Mouse (Mus musculus) A20 (cell line): ENCODE data around the gene Cep152.

Source experiments
- DNase-seq: peaks from one replicate; pipeline ENCODE4 v3.0.0-alpha.2; 2011; ENCODE audit warnings: low read depth, low spot score

Gene Cep152

DNA sequence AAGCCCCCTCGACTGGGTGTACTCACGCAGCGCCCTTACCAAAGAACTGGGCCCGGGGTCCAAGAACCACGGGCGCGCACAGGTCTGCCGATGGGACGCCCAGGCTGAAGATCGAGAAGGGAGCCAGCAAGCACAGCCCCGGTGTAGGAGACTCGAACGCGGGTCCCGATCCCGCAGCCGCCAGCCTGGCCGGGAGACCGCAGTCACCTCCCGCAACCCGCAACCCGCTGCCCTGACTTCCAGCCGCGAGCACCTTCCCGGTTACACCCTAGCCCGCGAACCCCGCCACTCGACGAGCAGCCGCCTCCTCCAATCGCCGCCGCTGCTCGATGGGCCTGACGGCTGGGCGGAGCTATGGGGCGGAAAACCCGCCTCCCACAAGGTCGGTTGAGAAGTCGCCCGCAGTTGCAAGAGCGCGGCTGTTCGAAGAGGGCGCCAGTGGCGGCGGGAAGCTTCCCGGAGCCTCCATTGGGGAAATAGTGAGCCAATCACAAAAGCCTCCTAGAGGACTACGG lies at the start of gene Cep152:
Cep152 (minus strand) TSS at position 277 of the 515 bp plus-strand sequence.
- peak; percentile 97 for DNase-seq

DNA sequence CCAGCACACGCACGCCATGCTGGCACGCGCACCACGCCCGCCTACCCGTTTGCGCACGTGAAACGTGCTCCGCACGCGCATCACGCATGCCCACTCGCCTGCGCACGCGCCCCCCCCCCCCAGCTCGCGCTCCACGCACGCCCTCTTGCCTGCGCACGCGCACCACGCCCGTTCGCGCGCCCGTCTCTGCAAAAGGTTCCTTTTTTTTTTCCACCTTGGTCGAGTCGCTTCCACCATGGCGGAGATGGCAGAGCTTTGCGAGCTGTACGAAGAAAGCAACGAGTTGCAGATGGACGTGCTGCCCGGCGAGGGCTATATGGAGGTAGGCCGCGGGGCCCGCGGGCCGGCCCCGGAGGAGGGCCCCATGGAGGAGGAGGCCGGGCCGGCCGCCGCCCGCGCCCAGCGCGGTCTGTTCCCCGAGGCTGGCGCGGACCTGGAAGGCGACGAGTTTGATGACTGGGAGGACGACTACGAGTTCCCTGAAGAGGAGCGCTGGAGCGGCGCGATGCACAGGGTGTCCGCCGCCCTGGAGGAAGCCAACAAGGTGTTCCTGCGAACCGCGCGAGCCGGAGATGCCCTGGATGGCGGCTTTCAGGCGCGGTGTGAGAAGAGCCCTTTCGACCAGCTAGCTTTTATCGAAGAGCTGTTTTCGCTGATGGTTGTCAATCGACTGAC lies 48.2 kb upstream of the Cep152 start, which contains the start of gene Eid1:
Eid1 (plus strand) TSS at position 139 of the 675 bp plus-strand sequence.
- DNase-seq: peak; percentile 90

DNA sequence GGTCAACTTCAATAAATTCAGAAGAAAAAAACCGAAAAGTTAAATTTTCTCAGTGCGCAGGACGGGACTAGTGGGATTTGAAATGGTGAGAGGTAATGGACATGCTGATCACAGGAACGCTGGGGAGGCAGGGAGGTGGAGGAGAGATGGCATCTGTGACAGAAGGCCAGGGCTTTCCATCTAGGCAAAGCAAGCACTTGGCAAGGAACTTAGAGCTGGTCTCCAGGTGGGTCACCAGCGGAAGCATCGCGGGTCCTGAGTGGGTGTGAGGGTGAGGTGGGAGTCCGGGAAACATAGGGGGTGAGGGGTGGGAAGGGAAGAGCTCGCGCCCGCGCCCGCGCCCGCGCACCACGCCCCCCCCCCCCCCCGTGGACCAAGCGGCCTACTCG lies 47.6 kb upstream of the Cep152 start:
- no peak for DNase-seq

- DNase-seq: peak; percentile 65
Measured at GRCm38 (mm10) chr2:125670846-125671245, 45.9 kb upstream of the Cep152 start.

DNA sequence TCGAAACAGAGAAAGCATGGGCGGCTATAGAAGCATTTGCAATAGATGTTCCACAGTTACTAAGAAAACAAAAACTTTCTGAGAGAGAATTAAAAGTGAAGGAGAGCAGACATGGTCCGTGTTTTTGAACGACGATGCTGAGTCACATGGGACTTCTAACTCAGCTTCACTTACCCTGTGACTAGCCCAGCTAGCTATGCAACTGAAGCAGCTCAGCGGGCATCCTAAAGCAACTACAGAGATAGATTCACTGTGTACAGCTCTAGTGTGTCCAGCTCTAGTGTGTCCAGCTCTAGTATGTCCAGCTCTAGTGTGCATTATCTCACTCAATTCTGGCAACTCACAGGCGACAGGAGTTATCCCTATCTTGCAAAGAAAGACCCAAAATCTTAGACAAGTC lies 42.8 kb upstream of the Cep152 start:
- no peak for DNase-seq

DNA sequence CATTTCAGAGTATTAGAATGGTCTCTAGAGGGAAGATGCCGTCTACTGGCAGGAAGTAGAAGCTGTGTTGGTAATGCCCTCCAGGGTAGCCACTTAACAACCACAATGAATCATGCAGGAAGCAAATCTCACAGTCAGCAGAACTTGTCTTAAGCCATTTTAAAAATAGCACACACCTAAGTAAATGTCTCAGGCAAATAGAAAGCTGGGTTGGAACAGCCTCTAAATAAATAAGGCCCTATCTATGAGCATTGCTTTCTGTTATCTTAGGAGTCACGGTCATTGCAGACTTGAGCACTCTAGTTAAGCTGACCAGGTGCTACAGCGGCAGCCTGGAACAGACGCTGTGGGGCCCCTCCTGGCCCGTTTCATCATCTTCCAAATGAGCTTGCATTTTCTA lies 42.3 kb upstream of the Cep152 start:
- peak; percentile 62 for DNase-seq

- no peak for DNase-seq
Measured at GRCm38 (mm10) chr2:125666668-125667067, 41.8 kb upstream of the Cep152 start.

DNA sequence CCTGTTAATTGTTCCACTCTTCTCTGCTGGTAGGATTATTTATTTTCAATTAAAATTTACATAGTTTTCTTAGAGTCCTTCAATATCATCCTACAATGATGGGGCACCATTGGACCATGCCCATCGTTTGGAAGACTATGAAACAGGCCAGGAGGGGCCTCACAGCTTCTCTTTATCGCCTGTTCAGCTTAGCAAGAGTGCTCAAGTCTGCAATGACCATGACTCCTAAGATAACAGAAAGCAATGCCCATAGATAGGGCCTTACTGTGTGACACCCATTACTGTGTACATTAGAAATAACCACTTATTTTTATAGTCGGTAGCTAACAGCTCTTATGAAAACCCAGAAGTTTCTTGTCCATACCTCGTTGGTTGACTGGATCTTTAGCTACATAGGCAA lies 41.0 kb upstream of the Cep152 start:
- DNase-seq: no peak

- DNase-seq: no peak
Measured at GRCm38 (mm10) chr2:125665213-125665612, 40.3 kb upstream of the Cep152 start.

- no peak for DNase-seq
Measured at GRCm38 (mm10) chr2:125662517-125662916, 37.6 kb upstream of the Cep152 start.

GRCm38 (mm10) chr2:125661156-125661555 lies 36.2 kb upstream of the Cep152 start:
- DNase-seq: no peak

DNA sequence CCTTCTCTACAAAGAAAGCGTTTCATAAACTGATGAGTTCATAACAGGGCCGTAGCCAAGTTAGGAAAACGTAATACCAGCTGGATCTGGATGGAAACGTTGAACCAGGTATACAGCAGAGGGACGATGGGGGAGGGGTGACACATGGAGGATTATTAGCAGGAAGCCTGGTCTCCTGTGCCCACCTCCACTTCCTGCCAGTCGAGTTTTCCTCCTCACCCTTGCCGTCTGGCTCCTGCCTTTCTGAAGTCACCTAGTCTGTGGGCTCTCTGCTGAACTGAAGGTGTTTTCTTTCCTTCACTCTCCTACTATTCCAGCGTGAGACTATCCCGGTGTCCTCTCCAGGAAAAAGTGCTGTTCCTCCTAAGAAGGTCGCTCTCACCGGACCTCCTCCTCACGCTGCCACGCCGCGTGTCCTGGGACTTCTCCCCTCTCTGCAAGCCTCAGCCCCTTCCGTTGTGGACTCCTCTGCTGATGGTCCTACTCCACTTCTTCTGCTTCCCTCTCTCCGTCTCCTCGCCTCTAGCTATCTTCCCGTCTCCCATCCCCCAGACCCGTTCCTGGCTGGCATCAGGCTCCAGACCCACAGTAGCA lies 35.7 kb upstream of the Cep152 start:
- DNase-seq: no peak

- peak; percentile 68 for DNase-seq
Measured at GRCm38 (mm10) chr2:125659823-125660536, 35.1 kb upstream of the Cep152 start.

DNA sequence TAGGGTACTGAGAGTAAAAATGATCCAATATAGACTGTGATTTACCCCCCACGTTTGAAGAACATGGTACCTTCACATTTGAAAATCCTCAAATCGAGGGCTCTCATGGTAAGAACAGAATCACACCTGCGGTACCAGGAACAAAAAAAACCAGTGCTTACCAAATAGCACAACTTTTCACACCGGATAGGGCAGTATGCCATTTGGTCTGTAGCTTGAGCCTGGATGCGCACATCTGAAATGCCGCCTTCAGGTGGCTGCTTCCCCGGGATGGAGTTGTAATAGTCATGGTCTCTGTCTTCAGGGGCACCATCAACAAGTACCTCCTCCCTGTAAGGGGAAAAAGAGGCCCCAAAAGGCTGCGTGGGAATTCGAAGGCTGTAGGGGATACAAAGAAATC lies 30.5 kb upstream of the Cep152 start:
- no peak for DNase-seq

- no peak for DNase-seq
Measured at GRCm38 (mm10) chr2:125653286-125653685, 28.4 kb upstream of the Cep152 start.

GRCm38 (mm10) chr2:125651563-125651962 lies 26.6 kb upstream of the Cep152 start:
- no peak for DNase-seq

DNA sequence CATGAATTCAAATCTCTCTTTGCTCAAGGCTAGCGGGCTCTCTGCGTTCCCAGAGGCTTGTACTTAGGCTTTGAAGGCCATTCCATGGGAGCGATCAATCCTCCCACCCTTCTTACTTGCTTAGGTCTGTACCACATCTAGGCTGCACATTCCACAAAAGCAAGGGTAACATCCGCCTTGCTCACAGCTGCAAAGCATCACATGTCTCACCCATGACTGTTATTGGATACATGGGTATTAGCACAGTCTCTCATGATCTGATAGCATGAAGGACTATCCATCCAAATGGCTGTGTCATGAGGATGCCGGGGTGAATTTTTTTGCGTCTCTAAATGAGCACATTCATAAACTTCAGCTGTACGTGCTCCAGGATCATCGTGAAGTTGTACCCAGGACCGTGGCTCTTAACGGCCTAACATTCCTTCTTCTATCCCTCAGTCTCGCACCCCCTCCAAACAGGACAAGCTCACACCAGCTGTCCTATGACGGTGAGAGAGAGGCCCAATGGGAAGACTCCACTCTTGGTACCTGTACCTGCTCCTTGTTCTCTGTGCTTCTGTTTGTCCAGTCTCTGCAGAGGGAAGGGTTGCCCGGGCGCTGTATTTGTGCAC lies 25.9 kb upstream of the Cep152 start:
- no peak for DNase-seq

DNA sequence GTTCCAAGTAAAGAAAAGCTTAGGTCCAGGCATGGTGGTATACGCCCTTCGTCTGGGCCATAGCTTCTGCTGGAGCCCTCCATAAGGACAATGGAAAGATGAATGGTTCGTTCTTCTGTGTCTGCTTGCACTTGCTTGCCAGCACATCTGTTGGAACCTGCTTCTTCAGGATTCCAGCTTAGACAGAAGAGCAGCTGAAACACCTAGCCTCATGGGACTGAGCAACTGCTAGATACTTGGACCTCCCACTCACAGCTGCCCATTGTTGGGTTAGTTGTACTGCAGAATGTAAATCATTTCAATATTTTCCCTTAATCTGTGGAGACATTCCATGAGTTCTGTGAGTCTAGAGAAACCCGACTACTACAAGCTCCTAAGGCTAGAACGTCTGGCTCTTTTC lies 25.1 kb upstream of the Cep152 start:
- DNase-seq: no peak

DNA sequence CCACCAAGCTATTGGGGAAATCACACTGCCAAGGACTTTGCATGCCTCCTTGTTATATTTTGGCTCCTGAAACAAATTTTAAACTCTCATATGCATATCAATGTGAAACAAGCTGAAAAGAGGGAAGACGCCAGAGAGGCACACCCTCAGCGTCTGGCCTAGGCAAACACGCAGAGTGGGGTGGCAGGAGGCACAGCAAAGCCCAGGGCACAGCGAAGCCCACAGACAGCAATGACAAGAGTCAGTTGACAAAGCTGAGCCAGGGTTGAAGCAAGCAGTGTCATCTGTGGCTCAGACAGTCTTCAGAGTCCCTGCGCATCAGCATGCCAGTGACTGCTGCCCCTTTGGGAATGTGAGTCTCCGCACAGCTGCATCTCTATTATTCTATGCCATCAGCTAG lies 20.0 kb upstream of the Cep152 start:
- DNase-seq: no peak

- no peak for DNase-seq
Measured at GRCm38 (mm10) chr2:125637331-125637730, 12.4 kb upstream of the Cep152 start.

DNA sequence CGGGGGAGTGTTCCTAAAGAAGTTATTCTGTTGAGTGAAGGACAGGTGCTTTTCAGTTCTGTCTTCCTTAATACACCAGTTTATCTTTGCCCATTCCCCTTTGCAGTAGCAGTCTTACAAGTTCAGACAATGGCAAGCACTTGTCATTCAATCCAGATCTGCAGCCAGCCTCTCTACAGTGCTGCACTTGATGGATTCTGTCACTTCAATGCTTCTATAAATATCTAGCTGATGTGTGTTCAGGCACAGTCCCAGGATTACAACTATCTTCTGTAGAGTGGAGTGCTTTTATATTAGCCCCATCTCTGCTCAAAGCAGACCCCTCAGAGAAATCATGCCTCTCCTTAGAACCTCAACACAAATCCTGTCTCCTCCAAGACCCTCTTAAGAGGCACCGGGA lies 5.1 kb upstream of the Cep152 start:
- DNase-seq: no peak

GRCm38 (mm10) chr2:125628487-125628886 lies 3.6 kb upstream of the Cep152 start:
- DNase-seq: no peak
